Mouse (Mus musculus) induced T-regulatory cell, adult 2 months (primary cell): ENCODE measurements around the gene Bmp7.

ENCODE experiments used
- DNase-seq: peaks from one replicate; pipeline ENCODE4 v3.0.0-alpha.2; 2012; ENCODE audit warnings: low read depth

Gene Bmp7

GRCm38 (mm10) chr2:172940799-172941163 is 660 bp upstream of the Bmp7 start:
- DNase-seq, result no peak

- no peak for DNase-seq
Observed at GRCm38 (mm10) chr2:172939639-172940002, 500 bp downstream of the Bmp7 start.

GRCm38 (mm10) chr2:172938761-172939638 is 1.1 kb downstream of the Bmp7 start:
- DNase-seq, result peak; percentile 61

GRCm38 (mm10) chr2:172937326-172938190 is 2.6 kb downstream of the Bmp7 start:
- peak; percentile 77 for DNase-seq

DNA sequence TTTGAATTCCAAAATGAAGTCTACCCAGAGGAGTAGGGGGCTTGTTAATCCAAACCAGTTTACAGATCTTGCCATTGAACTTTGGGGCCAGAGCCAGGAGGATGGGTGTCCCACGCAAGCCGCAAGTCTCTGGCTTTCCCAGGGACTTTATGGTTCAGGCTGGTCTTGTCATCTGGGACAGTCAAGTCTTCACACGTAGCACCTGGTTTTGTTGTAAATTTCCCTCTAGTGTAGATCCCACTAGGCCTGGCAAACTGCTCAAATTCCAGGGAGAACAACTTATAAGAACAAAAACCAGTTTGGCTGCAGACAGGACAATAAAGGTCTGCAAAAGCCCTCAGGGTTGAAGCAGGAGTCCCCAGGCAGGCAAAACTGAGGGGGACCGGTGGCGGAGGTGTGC is 3.3 kb downstream of the Bmp7 start:
- no peak for DNase-seq

DNA sequence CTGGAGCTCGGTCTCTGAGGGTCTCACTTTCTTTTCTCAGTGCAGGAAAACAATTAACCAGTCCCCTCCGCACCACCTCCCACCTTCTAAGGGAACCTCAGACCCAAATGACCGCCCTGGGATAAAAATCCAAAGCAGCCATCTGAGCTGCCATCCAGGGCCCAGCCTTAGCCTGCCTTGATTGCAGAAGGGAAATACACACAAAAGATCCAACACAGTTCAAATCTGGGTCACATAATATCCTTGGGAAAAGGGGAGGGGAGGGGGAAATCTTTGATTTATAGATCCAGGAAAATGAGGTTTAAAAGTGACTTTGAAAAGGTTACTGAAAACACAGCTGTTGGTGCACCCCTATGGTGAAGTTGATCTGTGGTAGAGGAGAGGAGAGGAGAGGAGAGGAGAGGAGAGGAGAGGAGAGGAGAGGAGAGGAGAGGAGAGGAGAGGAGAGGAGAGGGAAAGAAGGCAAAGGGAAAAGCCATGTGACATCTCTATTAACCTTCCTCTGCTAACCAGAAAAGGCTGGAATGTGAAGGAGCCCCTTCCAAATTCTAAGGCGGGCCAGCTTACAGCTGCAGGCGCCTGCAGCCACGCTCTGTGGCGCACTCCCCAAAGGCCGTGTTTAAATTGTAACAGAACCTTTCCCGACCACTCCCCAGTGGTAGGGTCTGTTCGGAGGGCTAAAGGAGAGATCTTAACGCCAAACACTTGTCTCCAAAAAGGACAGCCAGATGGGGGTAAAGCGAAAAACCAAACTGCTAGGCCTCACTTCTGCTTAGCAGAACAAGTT is 4.2 kb downstream of the Bmp7 start:
- no peak for DNase-seq

- DNase-seq, result no peak
Observed at GRCm38 (mm10) chr2:172934891-172935740, 5.0 kb downstream of the Bmp7 start.

GRCm38 (mm10) chr2:172934420-172934788 is 5.7 kb downstream of the Bmp7 start:
- no peak for DNase-seq

GRCm38 (mm10) chr2:172933631-172934419 is 6.3 kb downstream of the Bmp7 start:
- peak; percentile 43 for DNase-seq

GRCm38 (mm10) chr2:172931137-172931898 is 8.8 kb downstream of the Bmp7 start:
- no peak for DNase-seq

DNA sequence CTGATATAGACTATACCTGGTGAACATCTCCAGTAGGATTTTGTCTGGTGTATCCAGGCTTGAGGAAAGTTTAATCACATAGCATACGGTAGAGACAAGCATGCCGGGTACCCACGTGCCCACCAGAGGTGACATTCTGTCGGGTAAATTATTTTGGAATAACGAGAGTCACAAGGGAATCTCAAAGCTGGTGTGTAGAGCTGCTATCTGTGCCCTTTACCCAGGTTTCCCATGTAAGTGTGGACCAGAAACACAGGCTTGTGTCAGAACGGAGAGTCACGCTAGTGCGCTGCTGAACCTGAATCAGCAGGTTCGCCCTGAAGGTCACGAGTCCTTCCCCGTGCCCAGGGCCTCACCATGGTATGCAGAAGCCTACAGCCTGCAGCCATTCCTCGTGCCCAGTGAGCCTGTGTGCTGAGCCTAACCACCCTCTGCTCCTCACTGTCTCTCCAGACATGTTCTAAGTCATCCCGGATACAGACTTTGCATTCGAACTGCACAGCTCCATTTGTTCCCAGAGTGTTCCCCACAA is 10.2 kb downstream of the Bmp7 start:
- DNase-seq, result no peak

DNA sequence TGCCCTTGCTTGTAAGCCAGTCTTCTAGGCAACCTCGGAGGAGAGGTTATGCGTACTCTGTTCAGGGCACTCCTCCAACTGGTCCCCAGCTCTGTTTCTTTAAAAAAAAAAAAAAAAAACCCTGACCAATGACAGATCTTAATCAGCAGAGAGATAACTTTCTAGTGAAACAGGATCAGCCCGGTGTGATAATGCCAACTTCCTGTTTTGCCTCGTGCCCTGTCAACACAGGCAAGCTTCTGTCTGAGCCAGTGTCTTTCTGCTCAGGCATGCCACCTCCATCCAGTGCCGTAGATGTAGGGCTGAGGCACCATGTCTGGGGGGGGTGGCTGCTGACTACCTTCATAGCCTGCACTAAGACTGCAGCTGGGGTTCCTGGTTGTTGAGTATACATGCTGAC is 12.5 kb downstream of the Bmp7 start:
- DNase-seq, result peak; percentile 81

- DNase-seq, result peak; percentile 84
Observed at GRCm38 (mm10) chr2:172926311-172926710, 13.8 kb downstream of the Bmp7 start.

GRCm38 (mm10) chr2:172924961-172925360 is 15.2 kb downstream of the Bmp7 start:
- no peak for DNase-seq

- DNase-seq, result no peak
Observed at GRCm38 (mm10) chr2:172923198-172923597, 16.9 kb downstream of the Bmp7 start.

DNA sequence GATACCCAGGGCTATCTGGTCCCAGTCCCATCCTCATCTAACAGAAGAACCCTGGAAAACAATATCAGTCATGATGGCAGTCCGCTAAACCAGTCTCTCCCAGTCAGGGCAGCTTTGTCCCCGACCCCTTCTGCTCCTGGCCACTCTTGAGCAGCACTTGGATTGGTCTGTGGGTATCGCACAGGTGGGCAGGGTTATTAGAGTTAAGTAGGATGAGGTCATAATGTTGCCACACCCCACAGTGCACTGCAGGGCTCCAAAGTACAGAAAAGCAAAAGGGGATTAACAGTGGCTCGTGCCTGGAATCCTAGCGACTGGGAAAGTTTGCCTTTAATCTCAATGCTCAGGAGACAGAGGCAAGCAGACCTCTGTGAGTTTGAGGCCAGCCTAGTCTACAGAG is 17.5 kb downstream of the Bmp7 start:
- no peak for DNase-seq

- DNase-seq, result peak; percentile 51
Observed at GRCm38 (mm10) chr2:172914018-172914417, 26.1 kb downstream of the Bmp7 start.

GRCm38 (mm10) chr2:172911715-172912114 is 28.4 kb downstream of the Bmp7 start:
- DNase-seq, result no peak

DNA sequence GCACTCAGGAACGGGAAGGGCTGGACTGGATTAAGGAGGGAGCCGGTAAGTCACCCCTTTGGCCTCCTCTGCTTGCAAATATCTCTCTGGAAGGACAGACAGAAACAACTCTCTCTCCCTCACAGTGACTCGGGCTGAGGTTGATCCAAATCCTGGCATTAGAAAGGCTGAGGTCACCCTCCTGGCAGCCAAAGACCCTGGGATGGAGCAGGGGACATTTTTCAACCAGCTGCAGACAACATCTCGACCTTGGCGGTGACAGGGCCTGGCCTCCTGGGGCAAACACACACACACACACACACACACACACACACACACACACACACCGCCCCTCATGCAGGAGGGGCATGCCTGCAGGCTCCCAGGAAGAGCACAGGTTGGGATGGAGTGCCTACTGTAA is 29.0 kb downstream of the Bmp7 start:
- no peak for DNase-seq

GRCm38 (mm10) chr2:172909463-172909862 is 30.7 kb downstream of the Bmp7 start:
- no peak for DNase-seq
